Mouse (Mus musculus) intestine, embryonic 15.5 days (tissue): ENCODE data around the gene Aff1. TPM values are rescaled to one million over a fixed set of nuclear protein-coding genes. Genes with fewer than 3 reads are reported as not detected.

Source experiments
- ATAC-seq: fragments of 200-750 bp; cut with Nextera tagmentation; 2 replicates; pipeline ENCODE4 v1.8.0; 2017; ENCODE audit warnings: moderate TSS enrichment, moderate library complexity
- H3K27ac ChIP-seq: fragments of 300-500 bp; sonication (generic); 2 replicates; pipeline ENCODE4 v1.5.1; 2015; ENCODE audit warnings: mild to moderate bottlenecking, inconsistent platforms
- H3K27me3 ChIP-seq: fragments of 300-500 bp; sonication (generic); replicated peaks from 2 replicates; pipeline ENCODE4 v1.6.1; 2015; ENCODE audit warnings: inconsistent platforms
- H3K36me3 ChIP-seq: fragments of 300-500 bp; sonication (generic); 2 replicates; pipeline ENCODE4 v1.6.1; 2015; ENCODE audit warnings: inconsistent platforms
- H3K4me1 ChIP-seq: fragments of 300-500 bp; sonication (generic); replicated peaks from 2 replicates; pipeline ENCODE4 v1.6.1; 2015; ENCODE audit warnings: inconsistent platforms
- H3K4me2 ChIP-seq: fragments of 300-500 bp; sonication (generic); replicated peaks from 2 replicates; pipeline ENCODE4 v1.6.1; 2015; ENCODE audit warnings: mild to moderate bottlenecking, inconsistent platforms
- H3K4me3 ChIP-seq: fragments of 300-500 bp; sonication (generic); replicated peaks from 2 replicates; pipeline ENCODE4 v1.5.1; 2015; ENCODE audit warnings: inconsistent platforms
- H3K9ac ChIP-seq: fragments of 300-500 bp; sonication (generic); 2 replicates; pipeline ENCODE4 v1.6.1; 2015; ENCODE audit warnings: inconsistent platforms
- H3K9me3 ChIP-seq: fragments of 300-500 bp; sonication (generic); 2 replicates; pipeline ENCODE4 v1.6.1; 2016; ENCODE audit warnings: inconsistent platforms
- WGBS: fragments of 180-500 bp; shearing (Covaris S2); methylation state at CpG from one replicate; pipeline ENCODE4 v1.1.7; 2015; 5-methylcytosine and 5-hydroxymethylcytosine counted together
- polyA plus RNA-seq: library from polyadenylated mRNA; unstranded; fragments of >200 nt; fragmentation: Nextera tagmentation; extraction: Ambion mirVana; gene quantifications from 2 replicates; pipeline ENCODE4 v1.2.1, GENCODE M21; 2015

Aff1 gene
- 5.3 TPM in 2 replicates for polyA plus RNA-seq

GRCm38 (mm10) chr5:103691624-103692530 is at the start of gene Aff1:
TSS of gene Aff1 (plus strand) at chr5:103692374.
- peak within 1 kb of the TSS; percentile 64 for H3K4me3 ChIP-seq
- H3K9me3 ChIP-seq = no peaks in the 10 kb centered on the region
- H3K9ac ChIP-seq = peak within 1 kb of the TSS; percentile 54
- H3K27me3 ChIP-seq = peaks cover 18% of the 10 kb centered on the region; the same call in 1 of the 2 replicates
- H3K4me2 ChIP-seq = peak within 1 kb of the TSS; percentile 99
- no peak within 1 kb of the TSS for H3K27ac ChIP-seq
- 4% methylated on average over 50 of the region's 50 CpGs for WGBS
- peak; percentile 97 for ATAC-seq
- no peaks in the 10 kb centered on the region for H3K36me3 ChIP-seq
- 0 out of 2 replicates have a peak, but pooled peaks cover 10% of the 10 kb centered on the region for H3K4me1 ChIP-seq

GRCm38 (mm10) chr5:103644167-103644566 is 48.0 kb upstream of the Aff1 start:
- no peak overlapping the region for H3K9ac ChIP-seq
- no peaks in the 10 kb centered on the region for H3K4me1 ChIP-seq
- 91% methylated on average over 1 of the region's 1 CpGs for WGBS
- no peak overlapping the region for H3K4me3 ChIP-seq
- H3K27me3 ChIP-seq = no peaks in the 10 kb centered on the region
- no peak overlapping the region for H3K27ac ChIP-seq
- ATAC-seq = 0 out of 2 replicates have a peak, but pooled peaks have one; percentile 39
- H3K9me3 ChIP-seq = no peaks in the 10 kb centered on the region
- no peak overlapping the region for H3K4me2 ChIP-seq
- H3K36me3 ChIP-seq = no peaks in the 10 kb centered on the region

GRCm38 (mm10) chr5:103647320-103647719 is 44.9 kb upstream of the Aff1 start:
- Histone ChIP-seq H3K9me3 (no peaks in the 10 kb centered on the region), H3K4me1 (no peaks in the 10 kb centered on the region), H3K36me3 (no peaks in the 10 kb centered on the region), H3K27me3 (no peaks in the 10 kb centered on the region), H3K4me2 (no peak overlapping the region), H3K9ac (no peak overlapping the region), H3K4me3 (no peak overlapping the region), H3K27ac (no peak overlapping the region)
- no peak for ATAC-seq
- WGBS = 78% methylated on average over 3 of the region's 3 CpGs

GRCm38 (mm10) chr5:103654225-103654624 is 37.9 kb upstream of the Aff1 start:
- H3K9me3 ChIP-seq = no peaks in the 10 kb centered on the region
- no peaks in the 10 kb centered on the region for H3K36me3 ChIP-seq
- no peaks in the 10 kb centered on the region for H3K27me3 ChIP-seq
- 0 out of 2 replicates have a peak, but pooled peaks cover 4% of the 10 kb centered on the region for H3K4me1 ChIP-seq
- no peak for ATAC-seq
- 37% methylated on average over 6 of the region's 6 CpGs for WGBS
- H3K4me3 ChIP-seq = no peak overlapping the region
- no peak overlapping the region for H3K4me2 ChIP-seq
- H3K27ac ChIP-seq = no peak overlapping the region
- no peak overlapping the region for H3K9ac ChIP-seq

GRCm38 (mm10) chr5:103654780-103655179 is 37.4 kb upstream of the Aff1 start:
- Histone ChIP-seq H3K27ac (no peak overlapping the region), H3K27me3 (no peaks in the 10 kb centered on the region), H3K4me3 (peak overlapping the region; percentile 57), H3K4me1 (0 out of 2 replicates have a peak, but pooled peaks cover 4% of the 10 kb centered on the region), H3K9ac (no peak overlapping the region), H3K36me3 (no peaks in the 10 kb centered on the region), H3K4me2 (peak overlapping the region; percentile 99), H3K9me3 (no peaks in the 10 kb centered on the region)
- no peak for ATAC-seq
- 65% methylated on average over 4 of the region's 4 CpGs for WGBS

GRCm38 (mm10) chr5:103655346-103656118 is 36.6 kb upstream of the Aff1 start, which contains the start of gene 1700016H13Rik:
TSS of gene 1700016H13Rik (minus strand) at chr5:103656010.
- peak within 1 kb of the TSS; percentile 57 for H3K4me3 ChIP-seq
- no peak within 1 kb of the TSS for H3K27ac ChIP-seq
- WGBS = 3% methylated on average over 55 of the region's 56 CpGs
- H3K27me3 ChIP-seq = no peaks in the 10 kb centered on the region
- ATAC-seq = peak; percentile 94
- 0 out of 2 replicates have a peak, but pooled peaks cover 4% of the 10 kb centered on the region for H3K4me1 ChIP-seq
- H3K9me3 ChIP-seq = no peaks in the 10 kb centered on the region
- peak within 1 kb of the TSS; percentile 56 for H3K9ac ChIP-seq
- H3K36me3 ChIP-seq = no peaks in the 10 kb centered on the region
- H3K4me2 ChIP-seq = peak within 1 kb of the TSS; percentile 99

- Histone ChIP-seq H3K4me3 (no peak overlapping the region), H3K4me2 (no peak overlapping the region), H3K27me3 (no peaks in the 10 kb centered on the region), H3K36me3 (no peaks in the 10 kb centered on the region), H3K9ac (no peak overlapping the region), H3K4me1 (0 out of 2 replicates have a peak, but pooled peaks cover 4% of the 10 kb centered on the region), H3K27ac (no peak overlapping the region), H3K9me3 (no peaks in the 10 kb centered on the region)
- no peak for ATAC-seq
- WGBS = 64% methylated on average over 5 of the region's 5 CpGs
Measured at GRCm38 (mm10) chr5:103658921-103659320, 33.3 kb upstream of the Aff1 start.

- no peaks in the 10 kb centered on the region for H3K9me3 ChIP-seq
- ATAC-seq = no peak
- H3K4me2 ChIP-seq = no peak overlapping the region
- H3K4me3 ChIP-seq = no peak overlapping the region
- no peaks in the 10 kb centered on the region for H3K27me3 ChIP-seq
- H3K4me1 ChIP-seq = 0 out of 2 replicates have a peak, but pooled peaks cover 4% of the 10 kb centered on the region
- H3K36me3 ChIP-seq = no peaks in the 10 kb centered on the region
- WGBS = 34% methylated on average over 3 of the region's 3 CpGs
- no peak overlapping the region for H3K27ac ChIP-seq
- no peak overlapping the region for H3K9ac ChIP-seq
Measured at GRCm38 (mm10) chr5:103659571-103659970, 32.6 kb upstream of the Aff1 start.

GRCm38 (mm10) chr5:103664932-103665331 is 27.2 kb upstream of the Aff1 start:
- no peak overlapping the region for H3K4me2 ChIP-seq
- no peaks in the 10 kb centered on the region for H3K36me3 ChIP-seq
- H3K9ac ChIP-seq = no peak overlapping the region
- H3K27me3 ChIP-seq = no peaks in the 10 kb centered on the region
- H3K27ac ChIP-seq = no peak overlapping the region
- H3K9me3 ChIP-seq = no peaks in the 10 kb centered on the region
- H3K4me1 ChIP-seq = no peaks in the 10 kb centered on the region
- no peak overlapping the region for H3K4me3 ChIP-seq
- 74% methylated on average over 9 of the region's 9 CpGs for WGBS
- ATAC-seq = no peak

- Histone ChIP-seq H3K4me3 (no peak overlapping the region), H3K9ac (no peak overlapping the region), H3K4me2 (no peak overlapping the region), H3K27ac (no peak overlapping the region), H3K9me3 (no peaks in the 10 kb centered on the region), H3K36me3 (no peaks in the 10 kb centered on the region), H3K4me1 (no peaks in the 10 kb centered on the region), H3K27me3 (no peaks in the 10 kb centered on the region)
- 71% methylated on average over 2 of the region's 2 CpGs for WGBS
- no peak for ATAC-seq
Measured at GRCm38 (mm10) chr5:103665876-103666275, 26.3 kb upstream of the Aff1 start.

- Histone ChIP-seq H3K27me3 (no peaks in the 10 kb centered on the region), H3K4me3 (no peak overlapping the region), H3K36me3 (no peaks in the 10 kb centered on the region), H3K4me2 (no peak overlapping the region), H3K4me1 (0 out of 2 replicates have a peak, but pooled peaks cover 3% of the 10 kb centered on the region), H3K27ac (no peak overlapping the region), H3K9ac (no peak overlapping the region), H3K9me3 (no peaks in the 10 kb centered on the region)
- 52% methylated on average over 3 of the region's 3 CpGs for WGBS
- ATAC-seq = no peak
Measured at GRCm38 (mm10) chr5:103671858-103672257, 20.3 kb upstream of the Aff1 start.

GRCm38 (mm10) chr5:103673611-103674010 is 18.6 kb upstream of the Aff1 start:
- Histone ChIP-seq H3K4me3 (no peak overlapping the region), H3K4me2 (no peak overlapping the region), H3K9ac (no peak overlapping the region), H3K27me3 (no peaks in the 10 kb centered on the region), H3K27ac (no peak overlapping the region), H3K36me3 (no peaks in the 10 kb centered on the region), H3K4me1 (0 out of 2 replicates have a peak, but pooled peaks cover 3% of the 10 kb centered on the region), H3K9me3 (no peaks in the 10 kb centered on the region)
- WGBS = 69% methylated on average over 4 of the region's 4 CpGs
- ATAC-seq = no peak
